Mouse (Mus musculus) heart, adult 2 months (tissue): Measurements from ENCODE around the gene Exosc2.

Experiments
- CTCF ChIP-seq: fragments of 200-600 bp; IDR thresholded peaks from 2 replicates; pipeline ENCODE4 v1.8.1; 2022; ENCODE audit warnings: antibody characterized with exemption, mild to moderate bottlenecking, moderate library complexity
- EP300 ChIP-seq: fragments of 200-500 bp; IDR thresholded peaks from 2 replicates; pipeline ENCODE4 v1.6.1; 2011; ENCODE audit warnings: low read depth, low read length, control low read depth; ENCODE audit not compliant: insufficient read depth
- POLR2A ChIP-seq: fragments of 200-500 bp; IDR thresholded peaks from 2 replicates; pipeline ENCODE4 v1.6.1; 2011; ENCODE audit warnings: mild to moderate bottlenecking, low read depth, low read length, control low read depth; ENCODE audit not compliant: insufficient read depth

- TF ChIP-seq CTCF: no peak
- no peak for TF ChIP-seq EP300
- TF ChIP-seq POLR2A: no peak
Measured at GRCm38 (mm10) chr2:31713813-31714212, 43.3 kb downstream of the Exosc2 start.
